Mouse (Mus musculus) layer of hippocampus, adult 8-10 months (tissue): ENCODE data around the gene Myo7a. TPM values are rescaled to one million over a fixed set of nuclear protein-coding genes. Genes with fewer than 3 reads are reported as not detected.
A peak's percentile ranks its signal among the peaks of the same experiment; 100 is the strongest.

Source experiments
- DNase-seq, 2 experiments: peaks; one replicate each; pipeline ENCODE4 v3.0.0; 2022; ENCODE audit warnings: low spot score in 2 of 2
- total RNA-seq, 4 experiments: library from RNA; stranded (reverse); gene quantifications; 2 replicates each; pipeline ENCODE4 v1.2.4; 2022

The Myo7a gene
- total RNA-seq = 10 to 100 TPM; 11.1 to 15.0 (median 13.2) TPM

DNA sequence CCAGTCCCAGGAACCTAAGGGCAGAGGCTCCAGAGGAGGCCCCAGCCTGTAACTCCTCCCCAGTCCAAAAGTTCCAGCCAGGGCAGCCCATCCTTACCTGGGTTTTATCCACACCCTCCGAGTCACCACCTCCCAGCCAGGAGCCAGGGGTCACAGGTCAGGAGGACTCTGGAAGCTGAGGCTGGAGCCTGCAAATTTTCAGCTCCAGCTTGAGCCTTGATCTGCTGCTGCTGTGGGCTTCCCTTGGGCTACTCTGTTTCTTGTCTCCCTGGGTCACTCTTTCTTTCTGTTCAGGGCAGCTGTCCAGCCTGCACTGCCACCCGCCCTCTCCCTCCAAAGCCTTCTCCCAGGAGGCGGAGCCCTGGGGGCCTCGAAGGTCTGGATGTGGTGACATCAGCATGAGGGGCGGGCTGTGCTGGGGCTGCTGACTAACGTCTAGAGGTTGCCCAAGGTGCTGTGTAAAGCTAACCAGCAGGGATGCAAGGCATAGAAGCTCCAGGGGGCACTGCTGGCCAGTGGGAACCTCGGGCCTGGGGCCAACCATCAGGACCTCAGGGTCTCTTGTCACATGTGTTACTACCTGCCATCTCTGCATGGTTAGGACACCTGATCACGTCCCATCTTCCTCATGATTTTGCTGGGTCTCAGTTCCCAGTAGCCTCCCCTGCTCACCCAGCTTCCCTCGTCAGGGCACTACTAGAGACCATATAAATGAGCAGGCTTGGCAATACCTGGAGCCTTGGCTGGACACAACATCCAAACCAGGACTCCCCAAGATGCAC, at the start of gene Myo7a:
Gene Myo7a, minus strand, starts transcription at position 346 of the 782 bp plus-strand sequence.
- DNase-seq = no peak

DNA sequence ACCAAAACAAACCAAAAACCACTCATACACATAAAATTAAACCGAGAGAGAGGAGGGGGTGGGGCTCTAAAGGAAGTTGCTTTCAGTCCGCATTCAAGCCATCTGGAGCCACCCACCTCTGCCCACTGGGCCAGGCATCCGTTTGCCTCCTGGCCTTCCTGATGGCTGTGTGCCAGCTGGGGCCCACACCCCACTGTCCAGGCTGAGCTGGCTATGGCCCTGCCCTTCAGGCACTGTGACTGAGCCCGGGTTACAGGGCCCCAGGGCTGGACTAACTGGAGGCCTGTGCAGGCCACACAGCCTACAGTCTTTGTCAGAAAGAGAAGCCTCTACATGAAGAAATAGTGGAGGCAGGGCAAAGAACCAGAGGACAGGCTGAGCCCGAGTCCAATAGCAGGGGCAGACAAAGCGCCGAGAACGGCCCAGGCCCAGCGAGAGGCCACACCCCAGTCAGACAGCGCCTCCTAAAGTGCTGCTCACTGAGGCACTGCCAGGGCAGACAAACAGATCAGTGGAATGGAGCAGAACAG, 45.7 kb upstream of the Myo7a start:
- no peak for DNase-seq

DNA sequence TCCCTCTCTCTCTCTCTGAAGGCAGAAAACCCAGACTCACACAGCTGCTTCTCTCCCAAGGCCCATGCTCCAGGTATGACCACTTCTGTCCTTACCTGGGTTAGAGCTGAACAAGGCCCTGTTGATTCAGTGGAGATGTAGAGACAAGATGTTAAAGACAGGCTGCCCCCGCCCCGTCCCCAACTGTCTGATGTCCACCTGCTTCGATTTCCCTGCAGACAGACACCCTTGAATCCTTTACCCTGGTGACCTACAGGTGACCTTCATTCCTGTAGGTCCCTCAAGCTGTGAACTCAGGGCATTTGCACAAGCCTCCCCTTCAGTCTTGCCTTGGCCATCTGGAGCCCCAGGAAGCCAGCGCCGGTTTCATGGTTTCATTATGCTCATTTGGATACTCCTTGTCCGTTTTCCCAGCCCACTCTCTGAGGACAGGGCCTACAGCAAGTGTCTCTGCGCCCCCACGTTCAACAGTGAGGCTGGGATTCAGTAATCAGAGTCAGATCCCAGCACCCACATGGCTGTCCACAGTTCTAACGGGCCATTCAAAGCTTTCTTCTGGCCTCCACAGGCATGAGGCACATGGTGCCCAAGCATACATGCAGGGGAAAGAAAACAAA, 45.2 kb upstream of the Myo7a start:
- no peak for DNase-seq

DNA sequence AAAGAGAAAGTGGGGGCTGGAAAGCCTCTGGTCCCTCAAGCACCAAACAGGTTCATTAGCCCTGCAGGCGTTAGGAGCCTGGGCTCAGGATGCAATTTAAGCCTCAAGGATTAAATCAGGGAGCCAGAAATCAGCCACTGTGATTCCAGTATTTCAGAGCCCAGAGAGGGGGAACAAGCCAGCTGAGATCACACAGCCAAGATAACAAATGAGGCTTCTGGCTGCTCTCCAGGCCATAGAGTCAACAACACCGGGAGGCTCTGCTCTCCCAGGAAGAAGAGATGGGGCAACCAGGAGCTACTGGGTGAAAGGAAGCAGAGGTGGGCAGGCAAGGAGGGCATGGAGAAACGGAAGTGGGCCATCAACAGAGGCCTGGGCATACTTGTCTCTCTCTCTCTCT, 44.4 kb upstream of the Myo7a start:
- DNase-seq = no peak

DNA sequence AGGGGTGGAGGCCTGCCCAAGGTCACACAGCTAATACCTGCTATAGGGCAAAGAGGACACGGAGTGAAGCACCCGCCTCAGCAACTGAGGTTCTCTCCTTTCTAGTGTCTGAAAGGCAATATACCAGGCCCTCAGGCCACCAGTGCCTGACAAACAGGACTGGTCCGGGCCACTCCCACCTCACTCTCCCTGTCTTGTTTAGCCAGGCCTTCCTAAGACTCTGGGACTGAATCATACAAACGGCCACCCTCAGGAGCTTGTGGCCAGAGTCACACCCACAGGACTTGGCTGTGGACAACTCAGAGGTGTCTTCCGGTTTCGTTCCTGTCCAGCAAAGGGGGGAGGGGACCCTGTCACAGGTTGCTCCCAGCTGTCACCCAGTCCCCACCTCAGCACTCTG, 42.9 kb upstream of the Myo7a start:
- DNase-seq = no peak

DNA sequence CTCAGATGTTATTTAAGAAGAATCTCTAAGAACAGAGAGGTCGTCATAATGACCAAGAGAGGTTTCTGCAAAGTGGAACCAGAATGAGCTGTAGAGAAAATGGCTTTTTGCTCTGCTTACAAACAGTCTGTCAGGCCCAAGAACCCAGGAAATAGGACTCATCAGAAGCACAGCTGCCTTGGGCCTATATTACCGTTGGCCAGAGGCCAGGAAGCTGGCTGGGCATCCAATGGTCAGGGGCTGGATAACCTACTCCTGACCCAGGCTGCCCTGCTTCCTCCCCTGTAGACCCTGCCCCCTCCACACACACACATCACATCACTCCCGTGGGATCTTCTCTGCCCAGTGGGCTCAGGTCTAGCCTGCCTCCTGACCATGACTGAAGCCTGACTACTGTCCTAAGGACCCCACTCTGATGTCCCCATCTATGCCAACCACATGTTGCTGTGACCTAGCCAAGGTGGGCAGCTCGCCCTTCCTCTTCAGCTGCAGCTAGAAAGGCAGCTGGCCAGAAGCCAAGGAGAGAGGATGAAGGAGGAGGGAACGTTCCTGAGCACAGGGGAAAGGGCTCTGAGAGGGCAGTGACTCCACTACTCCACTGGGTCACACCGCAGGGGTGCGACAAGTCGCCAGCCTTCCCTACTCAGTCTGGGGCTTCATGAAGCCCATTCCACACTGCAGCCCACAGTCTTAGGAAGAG, 40.9 kb upstream of the Myo7a start:
- no peak for DNase-seq

DNA sequence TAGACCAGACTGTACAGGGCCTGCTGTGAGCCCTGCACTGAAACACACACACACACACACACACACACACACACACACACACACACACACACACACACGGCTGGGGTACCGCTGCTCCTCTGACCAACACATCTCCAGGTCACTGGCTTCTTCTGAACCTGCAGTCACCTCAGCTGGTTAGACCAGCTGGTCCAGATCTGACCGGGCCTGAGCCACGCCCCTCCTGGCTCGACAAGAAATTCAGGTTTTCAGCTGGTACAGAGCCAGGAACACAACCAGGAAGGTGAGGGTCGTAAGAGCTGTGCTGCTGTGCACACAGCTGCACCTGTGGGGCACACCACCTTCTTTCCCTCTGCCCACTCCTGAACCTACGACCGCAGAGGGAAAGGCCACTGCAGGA, 39.2 kb upstream of the Myo7a start:
- no peak for DNase-seq

DNA sequence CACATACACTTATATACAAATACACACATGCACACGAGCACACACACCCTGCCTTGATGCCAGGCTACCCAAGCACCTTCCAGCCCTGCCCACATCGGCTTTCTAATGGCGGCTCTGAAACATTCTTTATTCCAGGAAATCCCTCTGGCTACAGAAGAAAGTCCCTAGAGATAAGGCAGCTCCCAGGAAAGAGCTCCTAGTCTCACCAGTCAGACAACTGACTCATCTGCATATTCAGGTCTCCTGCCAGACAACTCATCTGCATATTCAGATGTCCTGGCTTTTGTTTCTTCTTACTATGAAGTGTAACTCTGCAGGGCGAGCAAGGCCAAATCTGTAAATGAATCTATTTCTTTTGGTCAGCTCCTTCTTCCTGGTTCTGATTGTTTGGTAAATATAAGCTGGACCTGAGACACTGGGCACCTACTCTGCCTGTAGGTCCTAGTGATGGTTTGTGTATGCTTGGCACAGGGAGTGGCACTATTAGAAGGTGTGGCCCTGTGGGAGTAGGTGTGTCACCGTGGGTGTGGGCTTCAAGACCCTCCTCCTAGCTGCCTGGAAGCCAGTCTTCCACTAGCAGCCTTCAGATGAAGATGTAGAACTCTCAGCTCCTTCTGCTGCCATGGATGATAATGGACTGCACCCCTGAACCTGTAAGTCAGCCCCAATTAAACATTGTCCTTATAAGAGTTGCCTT, 38.5 kb upstream of the Myo7a start:
- no peak for DNase-seq

DNA sequence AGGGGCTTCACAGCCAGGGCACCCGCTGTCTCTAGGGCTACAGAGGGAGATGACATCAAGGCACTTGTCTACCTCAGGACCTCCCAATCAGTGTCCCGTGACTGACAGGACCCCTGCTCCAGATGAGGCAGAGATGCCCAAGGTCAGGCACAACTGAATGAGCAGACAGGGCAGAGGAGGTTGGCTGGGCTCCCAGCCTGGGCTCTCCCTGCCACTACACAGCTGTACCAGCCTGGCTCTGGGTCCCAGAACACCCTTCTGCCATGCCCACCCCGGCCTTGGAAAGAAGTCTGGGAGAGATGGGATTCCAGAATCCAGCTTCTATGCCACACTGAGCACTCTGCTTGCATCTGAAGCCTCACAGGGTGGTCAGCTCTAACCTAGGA, 36.9 kb upstream of the Myo7a start:
- no peak for DNase-seq

DNA sequence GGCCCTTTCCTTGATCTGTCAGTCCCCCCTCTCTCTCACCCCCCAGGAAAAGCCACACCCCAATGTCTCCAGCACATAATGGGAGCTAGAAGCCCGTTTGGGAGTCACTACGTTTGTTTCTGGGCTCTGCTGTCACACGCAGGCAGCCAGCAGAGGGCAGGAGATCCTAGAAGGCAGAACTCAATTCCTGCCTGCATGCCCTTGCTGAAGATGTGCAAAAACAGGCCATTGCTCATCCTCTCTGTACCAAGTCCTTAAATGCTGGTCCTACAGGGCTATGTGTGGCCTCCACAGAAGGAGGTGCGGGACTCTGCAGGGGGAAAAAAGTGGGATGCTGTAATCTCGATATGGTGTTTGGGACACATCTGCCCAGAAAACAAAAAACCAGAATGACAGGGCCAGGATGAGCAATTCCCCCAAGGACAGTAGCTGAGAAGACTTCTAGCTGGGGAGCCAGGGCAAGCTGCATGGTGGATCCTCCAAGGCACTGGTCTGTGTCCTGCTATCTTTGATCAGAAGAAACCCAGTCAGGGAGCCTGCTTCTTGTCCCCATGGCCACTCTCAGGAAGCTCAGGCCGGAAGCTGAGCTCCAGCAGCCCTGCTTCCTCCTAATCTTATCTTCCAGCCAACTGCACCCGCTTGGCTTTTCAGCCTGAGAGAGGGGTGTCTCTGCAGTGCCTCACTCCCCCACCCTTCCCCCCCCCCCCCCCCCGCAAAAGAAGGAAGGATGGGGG, 36.4 kb upstream of the Myo7a start:
- DNase-seq = peak; percentile 56 to 73

DNA sequence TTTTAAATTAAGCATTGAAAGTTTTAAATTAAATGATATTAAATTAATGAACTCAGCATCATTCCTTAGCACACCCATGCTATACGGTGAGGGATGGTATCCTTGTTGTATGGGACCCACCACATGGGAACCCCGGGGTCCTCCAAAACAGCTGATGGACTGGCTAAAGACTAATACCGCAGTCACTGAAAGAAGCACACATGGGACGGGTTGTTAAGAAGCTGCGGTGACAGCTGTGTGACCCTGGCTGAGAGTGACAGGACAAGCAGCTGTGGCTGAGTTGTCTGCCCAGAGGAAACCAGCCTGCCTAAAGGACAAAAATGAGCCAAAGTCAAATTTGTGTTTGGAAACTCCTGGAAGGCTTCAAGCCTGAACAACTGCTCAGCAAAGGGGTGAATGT, 34.6 kb upstream of the Myo7a start:
- no peak for DNase-seq

DNA sequence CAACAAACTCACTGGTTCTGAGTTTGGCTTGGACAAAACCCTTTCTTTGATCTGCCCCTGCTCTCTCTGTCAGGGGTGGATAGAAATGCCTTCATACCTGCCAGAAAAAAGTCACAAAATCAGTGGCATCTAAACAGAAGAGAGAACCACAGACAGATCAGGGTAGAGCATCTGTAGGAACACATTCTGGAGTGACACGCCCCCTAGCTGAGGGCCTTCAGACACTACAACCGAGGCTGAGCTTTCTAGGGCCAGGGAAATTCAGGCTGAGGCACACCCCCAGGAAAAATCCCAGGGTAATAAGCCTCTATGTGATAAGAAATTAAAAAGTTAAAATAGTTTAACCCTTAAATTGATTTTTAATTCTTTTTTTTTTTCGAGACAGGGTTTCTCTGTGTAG, 34.0 kb upstream of the Myo7a start:
- DNase-seq = no peak

DNA sequence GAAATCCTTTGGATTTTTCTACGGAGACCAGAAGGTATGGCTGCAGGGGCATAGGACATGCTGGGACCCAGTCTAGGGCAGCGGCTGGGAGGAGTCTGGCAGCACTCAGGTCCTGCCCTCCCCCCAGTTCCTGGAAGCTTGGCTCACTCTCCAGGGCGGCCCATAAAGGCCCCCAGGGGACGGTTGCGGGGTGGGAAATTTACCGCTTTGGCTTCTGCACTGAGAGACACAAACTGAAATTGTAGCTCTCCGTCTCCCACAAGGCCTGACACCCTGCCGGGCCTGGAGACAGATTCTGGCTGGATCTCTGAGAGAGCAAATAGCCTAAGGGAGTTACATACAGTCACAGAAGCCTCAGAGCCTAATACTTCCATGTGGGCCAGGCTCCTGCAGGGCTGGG, 33.1 kb upstream of the Myo7a start:
- DNase-seq = no peak

DNA sequence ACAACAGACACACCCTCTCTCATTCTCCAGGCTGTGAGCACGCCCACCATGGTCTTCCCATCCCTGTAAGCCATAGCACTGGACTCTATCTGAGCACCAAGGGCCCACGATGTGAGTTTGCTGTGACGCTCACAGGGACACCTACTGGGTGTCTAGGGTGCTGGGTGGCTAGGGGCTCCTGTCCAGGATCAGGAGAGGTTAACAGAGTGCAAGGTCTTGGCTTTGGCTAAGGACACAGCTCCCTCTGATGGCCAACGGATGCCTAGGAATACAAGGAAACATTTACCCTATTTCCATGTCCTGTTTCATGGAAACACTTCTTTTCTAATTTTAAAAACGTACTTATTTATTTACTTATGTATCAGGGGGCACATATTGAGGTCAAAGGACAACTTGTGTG, 31.2 kb upstream of the Myo7a start:
- DNase-seq = no peak

DNA sequence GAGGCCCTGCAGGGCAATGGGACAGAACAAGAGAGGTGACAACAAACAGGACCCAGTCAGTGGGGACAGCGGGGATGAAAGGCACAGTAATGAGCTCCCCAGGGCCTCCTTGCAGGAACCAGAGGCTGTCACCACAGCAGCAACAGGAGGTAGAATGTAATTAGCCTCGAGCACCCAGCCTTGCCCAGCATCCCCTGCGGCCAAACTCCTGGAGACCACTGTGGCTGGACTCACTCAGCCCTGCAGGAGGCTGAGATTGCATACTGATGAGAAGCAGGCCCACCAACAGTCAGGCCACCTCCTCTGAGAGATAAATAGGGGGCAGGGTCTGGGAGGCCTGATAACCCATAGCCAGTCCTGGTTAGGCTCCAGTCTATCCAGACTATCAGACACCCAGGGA, 30.5 kb upstream of the Myo7a start:
- no peak for DNase-seq

DNA sequence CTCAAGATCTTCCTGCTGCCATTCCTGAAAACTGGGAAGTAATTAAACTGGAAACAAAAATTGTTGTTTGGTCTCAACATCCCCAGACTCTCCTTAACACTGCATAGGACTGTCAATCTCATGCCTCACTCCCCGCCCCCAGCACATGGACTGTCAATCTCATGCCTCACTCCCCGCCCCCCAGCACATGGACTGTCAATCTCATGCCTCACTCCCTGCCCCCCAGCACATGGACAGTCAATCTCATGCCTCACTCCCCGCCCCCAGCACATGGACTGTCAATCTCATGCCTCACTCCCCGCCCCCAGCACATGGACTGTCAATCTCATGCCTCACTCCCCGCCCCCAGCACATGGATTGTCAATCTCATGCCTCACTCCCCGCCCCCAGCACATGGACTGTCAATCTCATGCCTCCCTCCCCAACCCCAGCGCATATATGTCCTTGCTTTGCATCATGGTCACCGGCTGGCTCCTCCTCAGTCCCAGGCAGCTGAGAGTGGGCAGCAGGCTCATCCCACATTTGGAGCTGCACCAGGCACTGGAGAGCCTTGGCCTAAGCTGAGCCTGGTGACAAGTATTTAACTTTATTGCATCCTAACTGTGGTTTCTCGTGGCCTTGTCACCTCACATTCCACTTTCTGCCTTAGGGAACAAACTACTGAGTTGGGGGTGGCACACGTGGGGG, 29.5 kb upstream of the Myo7a start:
- DNase-seq = no peak

DNA sequence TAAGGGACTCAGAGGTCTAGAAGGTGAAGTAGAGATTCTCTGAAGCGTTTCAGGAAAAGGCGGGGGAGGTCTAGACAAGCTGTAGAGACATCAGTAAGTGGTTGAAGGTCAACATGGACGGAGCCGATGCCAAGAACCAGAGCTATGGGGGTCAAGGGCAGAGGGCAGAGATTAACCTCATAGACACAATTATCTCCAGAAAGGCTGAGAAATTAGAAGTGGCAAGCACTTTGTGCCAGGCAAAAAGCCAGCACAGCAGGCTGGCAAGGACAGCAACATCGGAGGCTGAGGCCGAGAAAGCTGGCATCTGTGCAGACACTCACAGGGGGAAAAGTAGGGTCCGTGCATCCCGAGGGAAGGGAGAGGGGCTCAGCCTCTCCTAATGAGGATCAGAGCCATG, 28.4 kb upstream of the Myo7a start:
- no peak for DNase-seq

DNA sequence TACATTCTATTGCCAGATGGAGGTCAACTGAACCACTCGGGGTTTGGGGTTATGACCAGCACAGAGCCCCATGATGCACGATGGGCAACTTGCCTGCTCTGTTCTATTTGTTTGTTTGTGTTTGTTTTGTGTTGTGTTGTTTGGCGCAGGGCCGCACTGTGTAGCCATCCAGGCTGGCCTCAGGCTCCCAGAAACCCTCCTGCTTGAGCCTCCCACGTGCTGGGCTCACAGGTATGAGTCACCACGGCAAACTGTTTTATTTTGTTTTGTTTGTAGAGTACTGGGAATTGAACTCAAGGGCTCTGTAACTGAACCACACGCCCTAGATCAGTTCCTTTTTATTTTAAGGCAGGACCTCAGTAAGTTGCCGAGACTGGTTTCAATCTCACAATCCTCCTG, 27.1 kb upstream of the Myo7a start:
- no peak for DNase-seq

DNA sequence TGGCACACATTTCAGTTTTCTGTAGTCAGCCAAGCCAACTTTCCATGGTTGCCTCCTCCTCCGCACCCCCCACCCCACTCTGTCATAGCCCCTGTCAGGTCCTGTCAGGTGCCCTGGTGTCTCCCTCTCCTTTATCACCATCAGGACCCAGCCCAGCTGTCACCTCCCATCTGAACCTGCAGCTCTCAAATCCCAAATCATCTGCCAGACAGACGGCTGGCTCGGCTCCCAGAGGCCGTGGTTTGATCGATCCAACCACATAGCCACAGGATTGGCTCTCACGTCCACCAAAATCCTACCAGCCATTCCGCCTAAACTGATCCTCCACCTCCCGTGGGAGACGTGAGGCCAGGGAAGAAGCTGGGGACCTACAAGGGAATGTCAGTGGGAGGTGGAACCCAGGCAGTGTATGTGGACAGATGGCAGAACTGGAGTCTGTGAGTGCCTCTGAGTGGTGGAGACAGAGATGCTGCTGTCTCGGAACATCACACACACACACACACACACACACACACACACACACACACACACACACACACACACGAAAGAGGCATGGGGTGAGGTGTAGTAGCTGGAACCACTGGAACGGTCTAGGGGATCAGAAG, 26.6 kb upstream of the Myo7a start:
- DNase-seq = peak in 1 of 2 experiments; percentile 50

DNA sequence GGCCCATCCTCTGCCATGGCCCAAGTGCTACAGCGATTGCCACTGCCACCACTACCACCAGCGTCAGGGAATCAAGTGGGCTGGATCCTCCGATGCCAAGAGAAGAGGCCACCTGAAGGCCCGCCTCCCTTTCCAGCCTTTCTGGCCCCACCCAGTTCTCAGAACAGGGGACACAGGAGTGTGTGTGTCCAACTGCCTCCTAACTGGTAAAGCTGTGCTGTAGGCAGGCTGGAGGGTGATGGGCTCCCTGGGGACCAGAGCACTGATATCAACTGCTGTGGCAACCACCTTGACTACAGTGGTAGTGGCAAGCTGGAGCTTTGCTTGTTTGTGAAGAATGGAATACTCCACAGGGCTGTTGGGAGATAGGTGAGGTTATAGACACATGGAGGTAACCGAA, 26.1 kb upstream of the Myo7a start, which contains the start of gene Omp:
Gene Omp, minus strand, starts transcription at position 101 of the 400 bp plus-strand sequence.
- no peak for DNase-seq
